Mouse (Mus musculus): ENCODE measurements around the gene Vezf1. TPM values are rescaled to one million over a fixed set of nuclear protein-coding genes. Genes with fewer than 3 reads are reported as not detected.
A peak's percentile ranks its signal among the peaks of the same experiment; 100 is the strongest.

Gene Vezf1
- polyA plus RNA-seq, 1 experiment from 2014 or later, result 7.6 TPM

DNA sequence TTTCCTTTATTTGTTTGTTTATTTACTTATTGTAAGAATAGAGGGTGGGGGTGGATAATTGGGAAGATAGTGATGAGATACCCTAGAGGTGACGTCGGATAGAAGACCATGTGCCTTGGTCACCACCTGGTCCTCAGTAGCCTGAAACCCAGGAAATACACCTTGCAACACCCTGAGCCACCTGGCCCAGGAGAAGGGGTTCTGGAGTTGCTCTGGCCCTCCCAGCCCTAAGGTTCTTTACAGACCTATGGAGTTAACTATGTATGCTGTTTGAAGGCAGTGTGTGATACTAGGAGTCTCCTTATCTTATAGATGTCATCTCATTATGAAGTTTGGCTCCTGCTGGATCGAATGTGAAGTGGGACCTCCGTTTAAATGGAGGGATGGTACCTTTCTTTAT, 32.1 kb downstream of the Vezf1 start:
- H3K4me1 ChIP-seq (replicated peaks), result peaks cover 28% of the 10 kb centered on the region
- DNase-seq (no peak), ATAC-seq (ENCODE audit: low read depth) (no peak)
- no peaks in the 10 kb centered on the region for H3K9me3 ChIP-seq (replicated peaks)
- H3K36me3 ChIP-seq, result no peaks in the 10 kb centered on the region
- H3K4me3 ChIP-seq (replicated peaks), result no peak overlapping the region
- no peak overlapping the region for H3K27ac ChIP-seq
- no peak overlapping the region for H3K4me2 ChIP-seq
- no peak overlapping the region for H3K9ac ChIP-seq
- H3K27me3 ChIP-seq, result peaks cover 69% of the 10 kb centered on the region
- WGBS (ENCODE audit: insufficient replicate concordance), result 33% methylated on average over 4 of the region's 4 CpGs

DNA sequence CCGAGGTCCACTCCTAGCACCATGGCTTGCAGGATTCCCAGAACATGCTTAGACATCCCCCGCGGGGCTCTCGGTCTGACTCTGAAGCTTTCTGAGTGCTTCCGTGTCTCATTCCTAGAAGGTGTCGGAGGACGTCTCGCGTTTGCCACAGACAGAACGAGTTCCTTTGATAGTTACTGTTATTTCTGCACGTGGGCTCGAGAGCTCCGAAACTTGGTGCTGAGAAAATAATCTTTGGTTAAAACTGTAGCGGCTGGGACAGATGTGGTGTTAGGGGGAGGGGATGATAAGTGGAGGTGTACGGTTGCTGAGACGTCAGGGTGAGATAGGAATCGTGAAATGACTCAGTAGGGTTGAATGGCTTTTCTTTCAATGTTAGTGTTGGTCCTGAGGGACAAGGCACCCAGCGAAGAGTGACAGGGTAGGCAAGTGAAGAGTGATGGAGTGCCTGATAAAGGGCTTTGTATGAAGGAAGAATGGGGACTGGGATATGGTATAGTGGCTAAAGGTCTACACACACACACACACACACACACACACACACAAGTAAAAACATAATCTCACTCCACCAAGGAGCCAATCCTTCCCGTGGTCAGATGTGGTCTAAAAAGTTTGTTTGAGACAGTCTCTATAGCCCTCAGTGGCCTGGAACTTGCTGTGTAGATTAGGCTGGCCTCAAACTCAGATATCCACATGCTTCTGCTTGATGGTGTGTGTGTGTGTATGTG, 35.3 kb downstream of the Vezf1 start:
- ATAC-seq (ENCODE audit: low read depth), result no peak
- 68% methylated on average over 19 of the region's 19 CpGs for WGBS (ENCODE audit: insufficient replicate concordance)
- Histone ChIP-seq H3K36me3 (no peaks in the 10 kb centered on the region), H3K27me3 (peaks cover 41% of the 10 kb centered on the region), H3K27ac (no peak overlapping the region), H3K4me2 (no peak overlapping the region), H3K4me1 (replicated peaks) (peaks cover 28% of the 10 kb centered on the region), H3K9ac (no peak overlapping the region), H3K9me3 (replicated peaks) (no peaks in the 10 kb centered on the region), H3K4me3 (replicated peaks) (no peak overlapping the region)
- no peak for DNase-seq

DNA sequence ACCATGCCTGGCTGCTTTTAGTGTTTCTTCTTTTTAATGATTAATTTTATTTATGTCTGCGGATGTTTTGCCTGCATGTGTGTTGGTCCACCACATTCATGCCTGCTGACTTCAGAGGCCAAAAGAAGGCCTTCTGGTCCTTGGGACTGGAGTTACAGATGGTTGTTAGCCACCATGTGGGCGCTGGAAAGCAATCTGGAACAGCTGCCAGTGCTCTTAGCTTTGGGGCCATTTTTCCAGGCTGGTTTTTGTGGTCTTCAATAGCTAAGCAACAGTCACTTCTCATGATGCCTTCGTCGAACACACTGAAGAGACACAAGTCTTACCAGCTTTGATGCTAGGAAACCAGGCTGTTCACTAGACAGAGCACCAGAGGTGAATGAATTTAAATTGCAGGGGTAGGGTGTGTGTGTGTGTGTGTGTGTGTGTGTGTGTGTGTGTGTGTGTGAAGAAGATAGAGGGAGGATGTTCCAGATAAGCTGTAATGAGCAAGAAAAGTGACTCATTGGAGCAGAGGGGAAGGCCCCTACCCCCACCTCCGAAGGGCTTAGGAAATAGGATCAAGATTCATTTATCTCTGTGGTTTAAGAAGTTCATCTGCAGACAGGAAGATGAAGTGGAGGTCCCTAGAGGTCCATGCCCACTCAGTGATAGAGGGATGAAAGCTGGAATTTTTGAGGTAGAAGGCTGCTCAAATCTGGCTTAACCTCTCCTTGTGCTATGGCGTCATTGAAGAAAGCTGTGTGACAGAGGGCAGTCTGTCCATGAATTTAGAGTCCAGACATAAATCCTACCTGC, 37.6 kb downstream of the Vezf1 start:
- Histone ChIP-seq H3K4me2 (no peak overlapping the region), H3K4me3 (replicated peaks) (no peak overlapping the region), H3K27ac (no peak overlapping the region), H3K36me3 (no peaks in the 10 kb centered on the region), H3K27me3 (peaks cover 17% of the 10 kb centered on the region), H3K9me3 (replicated peaks) (no peaks in the 10 kb centered on the region), H3K9ac (no peak overlapping the region), H3K4me1 (replicated peaks) (peaks cover 11% of the 10 kb centered on the region; the same call in 1 of the 2 replicates)
- 38% methylated on average over 6 of the region's 6 CpGs for WGBS (ENCODE audit: insufficient replicate concordance)
- ATAC-seq (ENCODE audit: low read depth) (no peak), DNase-seq (no peak)

DNA sequence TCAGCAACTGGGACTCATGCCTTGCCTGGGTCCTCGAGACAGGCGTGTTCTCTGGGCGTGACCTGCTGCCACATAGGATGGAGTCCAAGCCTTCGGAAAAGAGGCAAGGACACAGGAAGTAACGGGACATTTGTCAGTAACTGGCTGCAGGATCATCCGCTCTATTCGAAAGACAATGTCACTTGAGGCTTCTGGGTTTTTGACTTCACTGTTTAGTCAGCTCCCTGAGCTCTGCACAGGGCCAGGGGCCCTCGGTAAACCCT, 38.1 kb downstream of the Vezf1 start:
- no peaks in the 10 kb centered on the region for H3K36me3 ChIP-seq
- DNase-seq (no peak), ATAC-seq (ENCODE audit: low read depth) (no peak)
- no peak overlapping the region for H3K4me2 ChIP-seq
- H3K27ac ChIP-seq, result no peak overlapping the region
- no peak overlapping the region for H3K4me3 ChIP-seq (replicated peaks)
- WGBS (ENCODE audit: insufficient replicate concordance), result 62% methylated on average over 8 of the region's 8 CpGs
- peaks cover 11% of the 10 kb centered on the region; the same call in 1 of the 2 replicates for H3K4me1 ChIP-seq (replicated peaks)
- peaks cover 12% of the 10 kb centered on the region for H3K27me3 ChIP-seq
- H3K9me3 ChIP-seq (replicated peaks), result no peaks in the 10 kb centered on the region
- no peak overlapping the region for H3K9ac ChIP-seq

DNA sequence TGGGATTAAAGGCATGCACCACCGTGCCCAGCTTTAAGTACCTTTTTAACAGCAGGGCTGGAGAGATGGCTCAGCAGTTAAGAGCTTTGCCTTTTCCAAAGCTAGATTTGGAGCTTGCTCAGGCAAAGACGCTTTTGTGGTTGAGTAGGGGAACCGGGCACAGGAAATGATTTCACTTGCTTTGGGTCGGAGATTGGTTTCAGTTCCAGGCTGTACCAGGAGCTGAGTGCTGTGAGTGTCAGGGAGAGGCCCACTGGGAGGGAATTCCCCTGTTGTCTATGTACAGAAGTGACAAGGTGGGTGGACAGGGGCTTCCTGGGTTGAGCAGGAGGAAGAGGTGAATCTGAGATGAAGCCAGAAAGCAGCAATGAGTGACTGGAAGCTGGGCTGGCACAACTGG, 39.3 kb downstream of the Vezf1 start:
- Histone ChIP-seq H3K4me3 (replicated peaks) (no peak overlapping the region), H3K27ac (no peak overlapping the region), H3K9ac (no peak overlapping the region), H3K9me3 (replicated peaks) (no peaks in the 10 kb centered on the region), H3K4me2 (no peak overlapping the region), H3K27me3 (peaks cover 3% of the 10 kb centered on the region), H3K36me3 (no peaks in the 10 kb centered on the region), H3K4me1 (replicated peaks) (peaks cover 11% of the 10 kb centered on the region; the same call in 1 of the 2 replicates)
- no peak for DNase-seq
- WGBS (ENCODE audit: insufficient replicate concordance), result 14% methylated on average over 4 of the region's 4 CpGs
- no peak for ATAC-seq (ENCODE audit: low read depth)

DNA sequence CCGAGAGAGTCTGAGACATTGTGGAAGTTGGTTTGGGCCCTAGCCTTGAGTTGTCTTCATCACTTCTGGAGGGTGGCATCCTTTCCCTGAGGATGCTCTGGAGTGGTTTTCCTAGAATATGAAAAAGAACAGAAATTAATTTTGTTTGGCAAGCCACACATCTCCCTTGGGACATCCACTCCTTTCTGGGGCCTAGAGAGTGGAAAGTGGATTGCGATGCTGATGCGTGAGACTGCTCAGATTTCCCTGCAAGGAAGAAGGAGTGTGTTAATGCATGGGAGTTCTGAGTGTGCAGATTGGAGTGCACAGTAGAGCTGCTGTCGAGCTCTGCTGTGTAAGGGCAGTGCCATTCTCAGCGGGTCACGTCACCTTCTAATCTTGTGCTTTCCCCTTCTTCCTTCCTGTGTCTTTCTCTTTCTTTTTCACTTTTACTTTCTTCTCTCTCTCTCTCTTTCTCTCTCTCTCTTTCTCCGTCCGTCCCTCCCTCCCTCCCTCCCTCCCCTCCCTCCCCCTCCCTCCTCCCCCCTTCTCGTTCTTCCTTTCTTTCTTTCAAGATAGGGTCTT, 42.0 kb downstream of the Vezf1 start:
- no peaks in the 10 kb centered on the region for H3K36me3 ChIP-seq
- ATAC-seq (ENCODE audit: low read depth), result no peak
- no peak overlapping the region for H3K27ac ChIP-seq
- no peak overlapping the region for H3K4me2 ChIP-seq
- H3K4me1 ChIP-seq (replicated peaks), result peaks cover 29% of the 10 kb centered on the region
- H3K9me3 ChIP-seq (replicated peaks), result no peaks in the 10 kb centered on the region
- WGBS (ENCODE audit: insufficient replicate concordance), result 64% methylated on average over 9 of the region's 9 CpGs
- no peak overlapping the region for H3K4me3 ChIP-seq (replicated peaks)
- peaks cover 2% of the 10 kb centered on the region; the same call in 1 of the 2 replicates for H3K27me3 ChIP-seq
- no peak for DNase-seq
- no peak overlapping the region for H3K9ac ChIP-seq

DNA sequence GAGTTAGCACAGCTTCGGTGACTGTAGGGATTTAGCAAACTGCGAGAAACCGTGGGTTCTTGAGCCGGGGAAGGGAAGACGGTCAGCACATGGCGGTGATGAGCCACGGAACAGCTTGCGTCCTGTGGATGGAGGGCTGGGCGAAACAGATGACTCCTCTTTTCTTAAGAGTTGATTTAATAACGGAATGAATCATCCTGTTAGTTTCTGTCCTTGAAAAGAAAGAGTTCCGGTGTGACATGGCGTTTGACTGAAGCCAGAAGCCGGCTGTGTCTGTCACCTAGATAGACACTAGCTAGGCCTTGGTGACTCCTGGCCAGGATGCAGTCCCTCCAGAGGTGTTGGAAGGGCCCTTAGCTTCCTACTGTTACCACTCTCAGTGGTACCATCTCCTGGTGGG, 44.0 kb downstream of the Vezf1 start:
- Histone ChIP-seq H3K27me3 (no peaks in the 10 kb centered on the region), H3K27ac (no peak overlapping the region), H3K4me2 (no peak overlapping the region), H3K9ac (no peak overlapping the region), H3K36me3 (no peaks in the 10 kb centered on the region), H3K9me3 (replicated peaks) (no peaks in the 10 kb centered on the region), H3K4me3 (replicated peaks) (no peak overlapping the region), H3K4me1 (replicated peaks) (peaks cover 25% of the 10 kb centered on the region)
- ATAC-seq (ENCODE audit: low read depth), result no peak
- no peak for DNase-seq
- WGBS (ENCODE audit: insufficient replicate concordance), result 73% methylated on average over 13 of the region's 13 CpGs

DNA sequence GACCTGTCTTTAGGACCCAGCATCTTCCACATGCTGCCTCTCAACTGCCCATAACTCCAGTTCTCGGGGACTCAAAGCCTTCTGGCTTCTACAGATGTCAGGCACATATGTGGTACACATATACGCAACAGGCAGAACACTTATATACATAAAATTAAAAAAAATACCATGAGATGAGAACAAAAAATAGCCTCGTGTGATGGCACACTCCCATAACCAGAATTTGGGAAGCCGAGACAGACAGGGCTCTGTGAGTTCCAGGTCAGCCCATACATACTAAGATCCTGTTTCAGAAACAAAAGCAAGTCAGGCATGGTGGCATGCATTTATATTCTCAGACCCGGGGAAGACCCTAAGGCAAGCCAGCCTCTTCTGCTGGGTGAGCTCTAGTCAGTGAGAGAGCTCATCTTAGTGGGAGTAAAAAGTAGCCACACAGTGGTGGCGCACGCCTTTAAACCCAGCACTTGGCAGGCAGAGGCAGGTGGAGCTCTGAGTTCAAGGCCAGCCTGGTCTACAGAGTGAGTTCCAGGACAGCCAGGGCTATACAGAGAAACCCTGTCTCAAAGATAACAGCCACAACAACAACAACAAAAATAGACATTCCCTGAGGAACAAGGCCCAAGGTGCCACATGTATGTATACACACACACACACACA, 44.7 kb downstream of the Vezf1 start:
- no peaks in the 10 kb centered on the region for H3K9me3 ChIP-seq (replicated peaks)
- H3K4me3 ChIP-seq (replicated peaks), result no peak overlapping the region
- no peak overlapping the region for H3K9ac ChIP-seq
- no peaks in the 10 kb centered on the region for H3K27me3 ChIP-seq
- H3K36me3 ChIP-seq, result no peaks in the 10 kb centered on the region
- H3K4me2 ChIP-seq, result no peak overlapping the region
- ATAC-seq (ENCODE audit: low read depth), result no peak
- H3K27ac ChIP-seq, result no peak overlapping the region
- no peak for DNase-seq
- H3K4me1 ChIP-seq (replicated peaks), result peaks cover 28% of the 10 kb centered on the region
- WGBS (ENCODE audit: insufficient replicate concordance), result 72% methylated on average over 7 of the region's 7 CpGs

DNA sequence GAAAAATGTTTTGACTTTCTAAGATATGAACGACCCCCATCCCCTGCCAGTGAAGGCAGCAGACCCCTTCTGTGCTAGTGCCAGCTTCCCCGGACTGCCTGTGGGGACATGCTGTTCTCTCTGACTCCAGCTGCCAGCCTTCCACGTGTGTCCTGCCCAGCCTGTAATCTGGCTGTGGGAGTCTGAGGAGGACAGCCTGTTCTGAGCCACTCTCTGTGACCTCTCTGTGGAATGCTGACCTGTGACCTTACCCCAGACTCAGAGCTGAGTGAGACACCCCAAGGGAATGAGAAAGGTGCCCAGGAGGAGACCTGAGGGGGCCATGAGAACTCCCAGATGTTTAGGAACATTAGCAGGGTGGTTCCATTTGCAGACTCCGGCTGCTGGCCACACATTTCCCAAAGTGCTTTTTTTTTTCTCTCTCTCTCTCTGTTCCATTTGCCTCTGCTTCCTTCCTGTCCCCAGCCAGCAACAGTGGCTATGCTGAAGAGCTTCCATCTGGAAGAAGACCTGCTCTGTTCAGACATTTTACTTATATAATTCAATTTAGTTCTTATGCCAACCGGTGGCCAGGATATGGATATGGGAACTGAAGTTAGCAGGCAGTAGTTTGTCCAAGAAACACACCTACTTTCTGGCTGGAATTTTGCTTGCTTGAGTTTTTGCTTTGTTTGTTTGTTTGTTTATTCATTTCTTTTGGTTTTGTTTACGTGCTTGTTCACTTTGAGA, 45.6 kb downstream of the Vezf1 start:
- H3K4me3 ChIP-seq (replicated peaks), result no peak overlapping the region
- H3K4me1 ChIP-seq (replicated peaks), result peaks cover 35% of the 10 kb centered on the region
- 52% methylated on average over 6 of the region's 6 CpGs for WGBS (ENCODE audit: insufficient replicate concordance)
- no peak overlapping the region for H3K27ac ChIP-seq
- no peaks in the 10 kb centered on the region for H3K9me3 ChIP-seq (replicated peaks)
- DNase-seq, result no peak
- no peaks in the 10 kb centered on the region for H3K36me3 ChIP-seq
- no peak overlapping the region for H3K4me2 ChIP-seq
- ATAC-seq (ENCODE audit: low read depth), result no peak
- H3K9ac ChIP-seq, result no peak overlapping the region
- no peaks in the 10 kb centered on the region for H3K27me3 ChIP-seq

DNA sequence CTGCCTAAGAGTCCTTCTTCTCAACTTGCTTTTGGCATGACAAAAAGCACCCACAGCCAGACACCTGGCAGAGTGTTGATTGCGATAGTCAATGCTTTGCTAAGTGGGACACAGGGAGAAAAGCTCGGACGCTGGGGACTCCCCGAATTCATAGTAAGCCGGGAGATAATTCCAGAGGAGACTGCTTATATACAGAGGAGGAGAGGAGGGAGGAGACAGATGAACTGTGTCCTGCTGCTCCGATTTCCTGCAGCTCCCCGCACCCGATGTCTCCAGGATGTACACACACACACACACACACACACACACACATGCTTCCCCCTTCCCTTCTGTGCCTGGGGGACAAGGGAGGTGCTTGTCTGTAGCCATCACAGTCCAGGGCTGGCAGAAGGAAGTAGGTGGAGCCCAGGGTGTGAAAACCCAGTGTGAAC, 46.8 kb downstream of the Vezf1 start:
- Histone ChIP-seq H3K9me3 (replicated peaks) (no peaks in the 10 kb centered on the region), H3K9ac (no peak overlapping the region), H3K4me2 (no peak overlapping the region), H3K27me3 (no peaks in the 10 kb centered on the region), H3K27ac (no peak overlapping the region), H3K4me1 (replicated peaks) (peaks cover 45% of the 10 kb centered on the region), H3K36me3 (no peaks in the 10 kb centered on the region), H3K4me3 (replicated peaks) (no peak overlapping the region)
- WGBS (ENCODE audit: insufficient replicate concordance), result 21% methylated on average over 8 of the region's 8 CpGs
- DNase-seq (no peak), ATAC-seq (ENCODE audit: low read depth) (0 out of 2 replicates have a peak, but pooled peaks have one; percentile 43)

DNA sequence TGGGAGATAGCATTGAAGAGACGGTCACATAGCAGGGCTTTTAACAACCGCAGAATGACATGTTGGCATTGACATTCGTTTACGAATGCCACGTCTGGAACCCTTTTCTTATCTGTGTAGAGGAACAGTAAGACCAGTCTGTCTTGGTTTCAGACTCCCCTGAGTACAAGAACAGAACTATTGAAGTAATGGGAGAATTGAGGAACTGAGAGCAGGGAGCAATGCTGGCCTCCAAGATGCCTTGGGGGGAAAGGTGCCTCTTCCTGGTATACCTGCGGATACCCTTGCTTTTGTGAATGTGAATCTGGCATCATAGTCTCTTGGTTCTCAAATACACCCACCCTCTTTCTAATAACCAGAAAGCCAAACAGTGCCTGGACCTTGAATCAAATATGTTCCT, 48.5 kb downstream of the Vezf1 start:
- H3K9ac ChIP-seq, result no peak overlapping the region
- 40% methylated on average over 6 of the region's 6 CpGs for WGBS (ENCODE audit: insufficient replicate concordance)
- H3K4me1 ChIP-seq (replicated peaks), result peaks cover 45% of the 10 kb centered on the region
- no peak overlapping the region for H3K4me3 ChIP-seq (replicated peaks)
- H3K4me2 ChIP-seq, result no peak overlapping the region
- H3K36me3 ChIP-seq, result no peaks in the 10 kb centered on the region
- H3K9me3 ChIP-seq (replicated peaks), result no peaks in the 10 kb centered on the region
- no peak for ATAC-seq (ENCODE audit: low read depth)
- DNase-seq, result no peak
- no peaks in the 10 kb centered on the region for H3K27me3 ChIP-seq
- H3K27ac ChIP-seq, result no peak overlapping the region

Data from liver, embryonic 13.5 days (tissue).